Mouse (Mus musculus) embryonic fibroblast, embryonic 13.5 days (primary cell): ENCODE data around the gene Pdia3.
"Not testable (repeated sequence)": the region's sequence is repeated elsewhere in the genome, so short reads cannot be mapped to it uniquely, and the experiment has no call there.

Experiments used
- CTCF ChIP-seq: IDR thresholded peaks from 2 replicates; pipeline ENCODE4 v1.5.1; 2011; ENCODE audit warnings: mild to moderate bottlenecking, control low read depth, low read length, moderate library complexity, borderline replicate concordance; ENCODE audit not compliant: insufficient read depth
- POLR2A ChIP-seq: IDR thresholded peaks from 2 replicates; pipeline ENCODE4 v1.6.1; 2011; ENCODE audit warnings: low read depth, mild to moderate bottlenecking, control low read depth, low read length, moderate library complexity

GRCm38 (mm10) chr2:121473301-121474179, 60.0 kb downstream of the Pdia3 start, which contains the start of gene Mfap1b:
- TF ChIP-seq POLR2A, result peak; percentile 95
- not testable (repeated sequence) for TF ChIP-seq CTCF
